Mouse (Mus musculus) kidney, embryonic 15.5 days (tissue): ENCODE measurements around the gene C130050O18Rik. TPM values are rescaled to one million over a fixed set of nuclear protein-coding genes. Genes with fewer than 3 reads are reported as not detected.

ENCODE experiments used
- ATAC-seq: fragments of 200-750 bp; cut with Nextera tagmentation; replicated peaks from 2 replicates; pipeline ENCODE4 v1.8.0; 2017; ENCODE audit warnings: moderate TSS enrichment; ENCODE audit not compliant: low FRiP score
- H3K27ac ChIP-seq: fragments of 300-500 bp; sonication (generic); 2 replicates; pipeline ENCODE4 v1.5.1; 2015; ENCODE audit warnings: mild to moderate bottlenecking, inconsistent platforms
- H3K27me3 ChIP-seq: fragments of 300-500 bp; sonication (generic); 2 replicates; pipeline ENCODE4 v1.6.1; 2015; ENCODE audit warnings: inconsistent platforms
- H3K36me3 ChIP-seq: fragments of 300-500 bp; sonication (generic); 2 replicates; pipeline ENCODE4 v1.6.1; 2015; ENCODE audit warnings: inconsistent platforms
- H3K4me1 ChIP-seq: fragments of 300-500 bp; sonication (generic); 2 replicates; pipeline ENCODE4 v1.6.1; 2015; ENCODE audit warnings: inconsistent platforms
- H3K4me2 ChIP-seq: fragments of 300-500 bp; sonication (generic); 2 replicates; pipeline ENCODE4 v1.6.1; 2015; ENCODE audit warnings: moderate library complexity, mild to moderate bottlenecking, inconsistent platforms
- H3K4me3 ChIP-seq: fragments of 300-500 bp; sonication (generic); replicated peaks from 2 replicates; pipeline ENCODE4 v1.5.1; 2015; ENCODE audit warnings: mild to moderate bottlenecking, inconsistent platforms
- H3K9ac ChIP-seq: fragments of 300-500 bp; sonication (generic); 2 replicates; pipeline ENCODE4 v1.6.1; 2015; ENCODE audit warnings: mild to moderate bottlenecking, inconsistent platforms
- H3K9me3 ChIP-seq: fragments of 300-500 bp; sonication (generic); replicated peaks from 2 replicates; pipeline ENCODE4 v1.6.1; 2016; ENCODE audit warnings: inconsistent platforms
- WGBS: fragments of 180-500 bp; shearing (Covaris S2); methylation state at CpG from one replicate; pipeline ENCODE4 v1.1.7; 2015; ENCODE audit warnings: mixed read lengths; 5-methylcytosine and 5-hydroxymethylcytosine counted together
- polyA plus RNA-seq: library from polyadenylated mRNA; unstranded; fragments of >200 nt; fragmentation: Nextera tagmentation; extraction: Ambion mirVana; gene quantifications from 2 replicates; pipeline ENCODE4 v1.2.1, GENCODE M21; 2015

C130050O18Rik gene
- polyA plus RNA-seq, 1 experiment from 2014 or later, result 0.60 TPM

DNA sequence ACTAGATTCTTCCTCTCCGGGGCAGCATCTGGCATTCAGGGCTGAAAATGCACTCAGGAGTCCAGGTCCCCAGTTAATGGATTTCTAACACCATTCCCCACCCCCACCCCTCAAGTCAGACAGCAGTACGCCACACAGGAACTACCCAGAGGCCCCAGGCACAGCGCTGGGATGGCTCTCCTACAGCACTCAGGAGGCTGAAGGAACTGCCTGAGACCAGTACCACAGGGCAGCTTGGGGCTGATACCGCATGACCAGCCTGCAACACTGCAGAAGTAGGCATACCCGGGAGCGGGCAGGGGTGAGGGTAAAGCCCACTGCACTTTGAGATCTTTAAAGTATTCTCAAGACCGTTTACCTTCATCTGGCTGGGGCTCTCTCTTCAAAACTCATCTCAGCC, 398 bp downstream of the C130050O18Rik start:
- 64% methylated on average over 7 of the region's 7 CpGs for WGBS
- H3K27ac ChIP-seq, result 0 out of 2 replicates have a peak overlapping the region, but pooled peaks have one; percentile 11
- ATAC-seq, result no peak
- H3K9me3 ChIP-seq, result no peaks in the 10 kb centered on the region
- no peaks in the 10 kb centered on the region for H3K36me3 ChIP-seq
- H3K4me1 ChIP-seq, result peaks cover 50% of the 10 kb centered on the region
- no peaks in the 10 kb centered on the region for H3K27me3 ChIP-seq
- no peak overlapping the region for H3K4me3 ChIP-seq
- H3K4me2 ChIP-seq, result no peak overlapping the region
- no peak overlapping the region for H3K9ac ChIP-seq

DNA sequence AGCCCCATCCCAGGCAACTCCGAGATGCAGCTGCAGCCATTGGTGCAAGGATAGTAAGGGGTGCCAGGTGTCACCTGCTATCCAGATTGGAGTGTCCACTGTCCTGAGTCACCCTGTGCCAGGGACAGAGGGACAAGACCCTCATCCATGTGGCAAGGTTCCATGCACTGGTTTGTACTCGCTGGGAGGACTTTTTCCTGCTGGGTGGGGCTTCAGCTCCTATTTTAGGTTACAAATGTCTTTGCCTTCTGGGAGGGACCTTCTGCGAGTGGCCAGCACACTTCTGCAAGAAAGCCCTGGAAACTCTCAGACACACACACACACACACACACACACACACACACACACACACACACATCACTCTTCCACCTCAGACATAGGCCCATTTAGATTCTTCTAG, 873 bp downstream of the C130050O18Rik start:
- Histone ChIP-seq H3K27ac (0 out of 2 replicates have a peak overlapping the region, but pooled peaks have one; percentile 11), H3K4me1 (peaks cover 55% of the 10 kb centered on the region), H3K36me3 (no peaks in the 10 kb centered on the region), H3K9me3 (no peaks in the 10 kb centered on the region), H3K4me2 (no peak overlapping the region), H3K4me3 (no peak overlapping the region), H3K27me3 (no peaks in the 10 kb centered on the region), H3K9ac (no peak overlapping the region)
- WGBS, result 61% methylated on average over 3 of the region's 3 CpGs
- no peak for ATAC-seq

DNA sequence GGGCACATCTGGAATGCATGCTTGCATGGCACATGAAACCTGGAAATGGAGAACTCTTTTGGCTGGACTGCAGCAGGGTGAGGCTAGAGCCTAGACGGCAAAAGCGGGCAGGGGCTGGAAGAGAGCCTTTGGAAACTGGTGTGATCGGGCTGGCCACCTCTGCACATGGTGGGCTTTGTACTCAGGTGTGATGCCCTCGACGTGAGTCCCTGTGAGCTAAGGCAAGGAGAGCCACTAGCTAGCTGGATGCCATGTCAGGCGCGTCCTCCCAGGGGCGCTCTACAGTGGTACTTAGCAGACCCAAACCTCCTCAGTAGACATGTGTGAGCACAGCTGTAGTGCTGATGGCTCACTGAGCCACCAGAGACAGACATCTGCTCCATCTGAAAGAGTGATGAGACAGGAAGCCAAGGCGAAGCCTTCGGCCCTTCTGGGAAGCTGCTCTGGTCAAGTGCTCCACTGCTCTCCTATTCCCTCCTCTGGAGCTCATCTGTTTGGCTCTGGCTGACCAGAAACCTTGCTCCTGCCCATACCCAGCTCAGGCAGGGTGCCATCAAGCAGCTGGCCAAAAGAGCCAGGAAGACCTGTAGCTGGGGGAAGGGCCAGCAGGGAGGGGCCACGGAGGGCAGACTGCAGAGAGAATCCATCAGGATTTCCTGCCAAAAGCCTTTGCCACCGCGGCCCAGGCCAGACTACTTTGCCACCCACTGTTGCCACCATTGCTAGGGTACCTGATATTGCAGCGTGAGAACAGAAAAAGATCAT, 2.2 kb downstream of the C130050O18Rik start:
- Histone ChIP-seq H3K9me3 (no peaks in the 10 kb centered on the region), H3K4me1 (peaks cover 63% of the 10 kb centered on the region), H3K4me2 (no peak overlapping the region), H3K9ac (no peak overlapping the region), H3K27me3 (no peaks in the 10 kb centered on the region), H3K36me3 (no peaks in the 10 kb centered on the region), H3K4me3 (no peak overlapping the region), H3K27ac (no peak overlapping the region)
- no peak for ATAC-seq
- 85% methylated on average over 14 of the region's 14 CpGs for WGBS

DNA sequence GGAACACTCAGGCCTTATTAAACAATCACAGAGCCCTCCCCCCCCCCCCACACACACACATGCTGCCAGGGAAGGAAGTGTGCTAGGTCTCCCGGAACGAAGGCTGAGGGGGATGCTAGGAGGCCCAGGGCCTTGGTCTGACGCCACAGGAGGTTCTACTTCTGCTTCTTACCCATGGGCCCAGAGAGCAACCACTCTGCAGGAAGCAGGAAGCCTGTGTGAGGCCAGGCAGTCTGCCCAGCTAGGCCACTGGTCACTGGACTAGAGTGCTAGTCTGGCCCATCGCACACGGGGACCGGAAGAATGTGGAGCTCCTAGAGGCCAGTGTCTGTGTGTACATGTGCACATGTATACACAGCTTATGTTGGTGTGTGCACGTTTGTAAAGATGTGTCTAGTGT, 3.4 kb downstream of the C130050O18Rik start:
- H3K9ac ChIP-seq, result no peak overlapping the region
- H3K27ac ChIP-seq, result peak overlapping the region; percentile 63
- H3K36me3 ChIP-seq, result no peaks in the 10 kb centered on the region
- no peak for ATAC-seq
- H3K4me1 ChIP-seq, result peaks cover 71% of the 10 kb centered on the region
- 69% methylated on average over 7 of the region's 7 CpGs for WGBS
- no peaks in the 10 kb centered on the region for H3K9me3 ChIP-seq
- no peak overlapping the region for H3K4me2 ChIP-seq
- H3K27me3 ChIP-seq, result no peaks in the 10 kb centered on the region
- H3K4me3 ChIP-seq, result no peak overlapping the region

DNA sequence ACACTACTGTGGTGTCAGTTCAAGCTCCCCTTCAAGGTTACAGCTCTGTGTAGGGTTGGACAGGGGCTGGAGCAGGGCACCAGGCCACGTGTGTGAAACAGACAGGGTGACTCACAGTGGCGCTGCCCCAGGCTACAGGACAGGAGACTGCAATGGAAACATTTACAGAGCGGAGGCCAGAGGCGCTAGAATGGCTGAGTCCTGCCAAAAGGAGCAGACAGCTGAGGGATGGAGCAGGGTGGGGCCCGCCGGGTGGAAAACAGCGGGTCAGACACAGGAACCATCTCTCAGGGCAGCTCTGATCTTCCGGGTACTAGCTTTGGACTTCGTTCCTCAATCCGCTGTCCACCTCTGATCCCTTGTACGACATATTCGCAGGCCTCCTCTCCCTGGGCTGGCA, 4.3 kb downstream of the C130050O18Rik start:
- no peak for ATAC-seq
- no peaks in the 10 kb centered on the region for H3K9me3 ChIP-seq

DNA sequence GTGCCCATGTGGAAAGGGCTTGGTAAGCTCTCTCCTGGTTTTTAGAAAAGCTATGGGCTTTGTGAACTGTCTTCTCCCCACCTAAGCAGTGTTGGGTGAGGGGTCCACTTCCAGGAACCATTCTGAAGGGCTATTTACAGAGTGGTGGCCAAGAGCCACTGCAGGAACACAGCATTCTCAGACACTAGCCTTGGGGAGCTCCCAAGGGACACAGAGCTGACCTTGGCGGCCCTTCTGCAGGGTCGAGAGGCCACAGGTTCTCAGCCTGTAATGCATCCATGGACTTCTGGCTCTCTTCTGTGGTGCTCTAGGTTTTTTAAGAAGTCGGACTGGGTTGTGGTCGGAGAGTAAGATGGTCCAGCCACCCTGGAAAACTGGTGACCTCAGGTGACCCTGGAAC, 5.0 kb downstream of the C130050O18Rik start:
- ATAC-seq, result no peak
- 82% methylated on average over 4 of the region's 4 CpGs for WGBS
- no peak overlapping the region for H3K4me3 ChIP-seq
- no peak overlapping the region for H3K4me2 ChIP-seq
- H3K9me3 ChIP-seq, result no peaks in the 10 kb centered on the region
- H3K36me3 ChIP-seq, result 0 out of 2 replicates have a peak, but pooled peaks cover 5% of the 10 kb centered on the region
- H3K27me3 ChIP-seq, result no peaks in the 10 kb centered on the region
- H3K4me1 ChIP-seq, result peaks cover 71% of the 10 kb centered on the region
- H3K27ac ChIP-seq, result no peak overlapping the region
- no peak overlapping the region for H3K9ac ChIP-seq

More for the DNA sequence above, 4.3 kb downstream of the C130050O18Rik start:
- peaks cover 77% of the 10 kb centered on the region for H3K4me1 ChIP-seq
- no peak overlapping the region for H3K9ac ChIP-seq
- H3K27me3 ChIP-seq, result no peaks in the 10 kb centered on the region
- H3K27ac ChIP-seq, result peak overlapping the region; percentile 63
- H3K4me3 ChIP-seq, result no peak overlapping the region
- 0 out of 2 replicates have a peak, but pooled peaks cover 1% of the 10 kb centered on the region for H3K36me3 ChIP-seq
- WGBS, result 70% methylated on average over 12 of the region's 12 CpGs
- no peak overlapping the region for H3K4me2 ChIP-seq

DNA sequence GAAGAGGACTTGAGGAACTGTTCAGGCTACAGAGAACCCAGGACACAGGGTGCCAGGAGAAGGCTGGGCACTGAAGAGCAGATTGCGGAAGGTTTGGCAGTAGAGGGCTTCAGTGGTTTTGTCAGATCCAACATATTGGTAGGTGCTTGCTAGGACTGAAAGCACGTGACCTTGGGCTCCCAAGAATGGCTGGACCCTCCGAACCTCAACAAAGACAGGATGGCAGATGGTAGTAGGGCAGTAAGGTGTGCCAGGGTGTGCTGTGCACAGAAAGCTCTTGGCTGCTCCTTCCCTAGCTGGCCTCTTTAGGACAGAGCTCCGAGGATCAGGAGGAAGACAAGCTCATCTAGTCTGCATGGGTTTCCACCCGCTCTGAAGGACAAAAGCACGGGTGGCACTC, 6.0 kb downstream of the C130050O18Rik start:
- no peak for ATAC-seq
- Histone ChIP-seq H3K4me1 (peaks cover 61% of the 10 kb centered on the region), H3K27me3 (no peaks in the 10 kb centered on the region), H3K4me3 (no peak overlapping the region), H3K9ac (no peak overlapping the region), H3K4me2 (no peak overlapping the region), H3K27ac (no peak overlapping the region), H3K36me3 (0 out of 2 replicates have a peak, but pooled peaks cover 5% of the 10 kb centered on the region), H3K9me3 (no peaks in the 10 kb centered on the region)
- WGBS, result 91% methylated on average over 6 of the region's 6 CpGs

DNA sequence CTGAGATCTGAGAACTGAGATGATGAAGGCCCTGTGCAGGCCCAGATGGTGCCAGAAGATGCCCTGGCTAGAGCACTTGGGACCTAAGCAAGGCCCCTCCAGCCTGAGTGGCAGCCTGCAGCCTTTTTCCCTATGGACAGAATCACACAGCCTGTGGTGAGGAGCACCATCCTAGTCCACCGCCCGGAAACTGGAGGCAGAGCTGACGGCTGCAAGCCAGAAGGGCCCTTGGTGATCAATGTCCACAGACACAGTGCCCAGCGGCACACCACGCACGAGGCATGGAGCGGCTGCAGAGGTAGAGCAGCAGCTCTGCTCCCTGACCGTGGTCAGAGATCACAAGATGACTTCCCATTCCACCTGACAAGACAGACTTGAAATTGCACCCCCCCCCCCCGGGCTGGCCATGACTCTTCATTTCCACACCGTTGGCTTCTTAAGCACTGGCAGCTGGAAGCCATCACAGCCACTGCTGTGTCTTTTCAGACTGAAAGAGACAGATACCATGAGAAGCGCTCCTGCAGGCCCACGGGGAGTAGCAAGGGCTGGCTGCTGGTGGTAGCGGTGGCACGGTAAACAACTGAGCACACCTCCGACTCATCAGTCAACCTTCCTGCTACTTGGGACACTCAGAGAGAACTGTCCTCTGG, 6.7 kb downstream of the C130050O18Rik start:
- Histone ChIP-seq H3K4me3 (no peak overlapping the region), H3K27me3 (no peaks in the 10 kb centered on the region), H3K36me3 (0 out of 2 replicates have a peak, but pooled peaks cover 5% of the 10 kb centered on the region), H3K9me3 (no peaks in the 10 kb centered on the region), H3K27ac (0 out of 2 replicates have a peak overlapping the region, but pooled peaks have one; percentile 1), H3K4me1 (peaks cover 60% of the 10 kb centered on the region), H3K9ac (no peak overlapping the region), H3K4me2 (no peak overlapping the region)
- WGBS, result 51% methylated on average over 15 of the region's 15 CpGs
- ATAC-seq, result no peak

DNA sequence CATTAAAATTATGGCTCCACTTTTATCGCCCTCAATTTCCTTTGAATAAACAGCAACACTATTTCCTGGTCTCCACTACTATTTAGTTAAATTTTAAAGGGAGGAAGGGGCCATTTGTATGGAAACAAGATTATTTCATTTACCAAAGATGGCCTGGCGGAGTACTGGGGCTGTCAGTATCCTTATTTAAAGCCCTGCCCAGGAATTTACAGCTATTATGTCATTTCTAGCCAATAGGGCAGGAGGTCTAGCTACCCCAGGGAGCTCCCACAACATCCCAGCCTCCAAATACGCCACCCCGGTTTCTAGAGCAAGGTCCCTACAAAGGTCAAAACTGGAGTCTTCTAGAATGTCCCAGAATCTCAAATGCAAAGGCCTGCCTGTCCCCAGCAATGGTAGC, 8.5 kb downstream of the C130050O18Rik start:
- Histone ChIP-seq H3K27ac (0 out of 2 replicates have a peak overlapping the region, but pooled peaks have one; percentile 24), H3K9ac (no peak overlapping the region), H3K27me3 (no peaks in the 10 kb centered on the region), H3K4me2 (no peak overlapping the region), H3K9me3 (no peaks in the 10 kb centered on the region), H3K36me3 (0 out of 2 replicates have a peak, but pooled peaks cover 5% of the 10 kb centered on the region), H3K4me3 (no peak overlapping the region), H3K4me1 (peaks cover 45% of the 10 kb centered on the region)
- 51% methylated on average over 4 of the region's 4 CpGs for WGBS
- ATAC-seq, result no peak

DNA sequence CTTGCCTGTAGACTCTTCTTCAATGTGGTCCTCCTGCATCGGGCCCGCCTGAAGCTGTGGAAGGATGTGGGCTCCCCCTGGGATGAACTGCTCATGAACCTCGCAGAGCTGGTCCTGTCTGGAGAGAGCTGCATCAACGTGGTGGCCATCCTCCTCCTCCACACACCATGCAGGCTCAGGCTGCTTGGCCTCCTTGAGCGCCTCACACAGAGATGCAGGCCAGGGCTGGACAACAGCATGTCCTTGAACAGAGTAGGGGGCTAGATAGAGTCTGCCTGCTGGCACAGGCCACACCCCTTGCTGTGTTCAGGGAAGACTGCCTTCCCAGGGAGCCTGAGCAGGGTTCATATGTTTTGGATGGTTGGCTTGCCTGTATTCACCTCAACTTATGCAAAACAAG, 9.9 kb downstream of the C130050O18Rik start:
- no peak overlapping the region for H3K4me3 ChIP-seq
- H3K9me3 ChIP-seq, result no peaks in the 10 kb centered on the region
- no peak overlapping the region for H3K27ac ChIP-seq
- peaks cover 38% of the 10 kb centered on the region for H3K4me1 ChIP-seq
- no peaks in the 10 kb centered on the region for H3K27me3 ChIP-seq
- no peak overlapping the region for H3K9ac ChIP-seq
- no peak for ATAC-seq
- 0 out of 2 replicates have a peak, but pooled peaks cover 5% of the 10 kb centered on the region for H3K36me3 ChIP-seq
- H3K4me2 ChIP-seq, result no peak overlapping the region
- whole genome bisulfite sequencing, result 90% methylated on average over 5 of the region's 5 CpGs

DNA sequence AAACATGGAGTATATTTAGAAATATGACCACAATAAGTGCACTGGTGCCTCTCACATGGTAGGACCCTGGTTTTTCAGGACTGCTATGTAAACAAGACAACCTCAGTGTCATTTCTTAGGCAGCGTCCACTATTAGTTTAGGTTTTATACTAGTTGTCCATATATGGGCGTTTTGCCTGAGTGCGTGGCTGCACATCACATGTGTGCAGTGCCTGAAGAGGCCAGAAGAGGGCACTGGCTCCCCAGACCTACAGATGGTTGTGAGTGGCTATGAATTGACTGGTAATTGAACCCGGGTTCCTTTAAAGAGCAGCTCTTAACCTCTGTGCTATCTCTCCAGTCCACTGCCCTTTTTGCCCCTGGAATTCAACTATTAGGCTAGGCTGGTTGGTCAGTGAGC, 11.9 kb downstream of the C130050O18Rik start:
- Histone ChIP-seq H3K4me1 (peaks cover 27% of the 10 kb centered on the region), H3K4me3 (no peak overlapping the region), H3K36me3 (0 out of 2 replicates have a peak, but pooled peaks cover 5% of the 10 kb centered on the region), H3K27me3 (no peaks in the 10 kb centered on the region), H3K4me2 (no peak overlapping the region), H3K27ac (no peak overlapping the region), H3K9ac (no peak overlapping the region), H3K9me3 (no peaks in the 10 kb centered on the region)
- no peak for ATAC-seq
- 95% methylated on average over 4 of the region's 4 CpGs for WGBS

DNA sequence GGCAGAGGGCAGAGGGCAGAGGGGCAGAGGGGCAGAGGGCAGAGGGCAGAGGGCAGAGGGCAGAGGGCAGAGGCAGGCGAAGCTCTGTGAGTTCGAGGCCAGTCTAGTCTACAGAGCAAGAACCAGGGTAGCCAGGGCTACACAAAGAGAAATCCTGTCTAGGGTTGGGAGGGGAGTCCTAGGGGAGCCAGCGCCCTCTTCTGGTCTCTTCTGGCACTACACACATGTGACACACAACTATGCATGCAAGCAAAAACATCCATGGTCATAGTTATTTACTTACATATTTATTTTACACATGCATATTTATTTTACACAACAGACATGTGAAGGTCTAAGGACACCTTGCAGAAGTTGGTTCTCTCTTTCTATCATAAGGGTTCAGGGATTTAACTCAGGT, 12.4 kb downstream of the C130050O18Rik start:
- WGBS, result 90% methylated on average over 3 of the region's 3 CpGs
- 0 out of 2 replicates have a peak, but pooled peaks cover 5% of the 10 kb centered on the region for H3K36me3 ChIP-seq
- no peak overlapping the region for H3K9ac ChIP-seq

More for the DNA sequence above, 12.4 kb downstream of the C130050O18Rik start:
- Histone ChIP-seq H3K27me3 (no peaks in the 10 kb centered on the region), H3K4me3 (no peak overlapping the region), H3K9me3 (no peaks in the 10 kb centered on the region), H3K4me1 (peaks cover 26% of the 10 kb centered on the region), H3K4me2 (no peak overlapping the region), H3K27ac (no peak overlapping the region)
- ATAC-seq, result no peak
